Mouse (Mus musculus): ENCODE results near the gene Igfbpl1. TPM values are rescaled to one million over a fixed set of nuclear protein-coding genes. Genes with fewer than 3 reads are reported as not detected.

The Igfbpl1 gene
- polyA plus RNA-seq, 1 experiment from 2014 or later = not detected

GRCm38 (mm10) chr4:45824049-45824760 lies 2.5 kb downstream of the Igfbpl1 start:
- Histone ChIP-seq H3K9me3 (ENCODE audit: control insufficient read depth, low read length) (no peaks in the 10 kb centered on the region), H3K9ac (ENCODE audit: low read length) (no peak overlapping the region), H3K27ac (ENCODE audit: low read length) (no peak overlapping the region)

DNA sequence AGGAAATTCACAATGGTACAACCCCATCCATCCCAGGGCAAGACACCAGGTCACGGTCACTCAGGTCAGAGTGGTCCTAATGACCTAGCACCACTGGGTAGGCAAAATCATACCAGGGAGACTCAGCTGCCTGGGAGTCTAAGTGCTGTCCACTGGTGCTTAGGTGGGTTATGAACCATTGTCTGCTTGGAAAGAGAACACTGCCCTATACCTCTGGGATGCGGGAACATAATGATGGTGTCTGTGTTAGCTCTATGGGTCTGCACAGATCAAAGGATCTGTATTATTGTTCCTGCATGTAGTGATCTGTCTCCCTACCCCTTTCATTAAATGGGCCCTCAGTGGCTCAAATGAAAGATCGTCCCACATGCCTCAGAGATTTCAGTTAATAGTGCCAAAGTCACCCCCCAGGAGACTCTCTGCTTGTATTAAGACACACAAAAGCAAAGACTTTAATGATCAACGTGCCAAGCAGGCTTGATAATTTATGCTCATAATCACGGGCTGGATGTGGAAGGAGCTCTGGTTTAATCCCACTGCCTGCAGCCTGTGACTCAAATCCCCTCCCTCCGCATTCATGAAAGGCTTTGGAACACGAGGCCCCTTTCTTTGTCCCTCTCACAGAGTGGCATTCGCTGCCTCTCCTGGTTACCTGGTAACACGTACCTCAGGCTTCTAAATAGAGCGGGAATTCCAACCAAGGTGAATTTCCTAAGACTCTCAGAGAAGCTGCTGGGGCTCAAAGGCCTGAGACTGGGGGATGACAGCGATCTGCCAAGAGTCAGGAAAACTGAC lies 3.7 kb downstream of the Igfbpl1 start:
- Histone ChIP-seq H3K9me3 (ENCODE audit: control insufficient read depth, low read length) (no peaks in the 10 kb centered on the region), H3K4me1 (replicated peaks; ENCODE audit: control insufficient read depth, insufficient read depth, low read length) (peaks cover 23% of the 10 kb centered on the region), H3K27me3 (ENCODE audit: control insufficient read depth, insufficient read depth, low read depth, low read length) (peaks cover 44% of the 10 kb centered on the region), H3K27ac (ENCODE audit: low read length) (no peak overlapping the region), H3K36me3 (ENCODE audit: control insufficient read depth, insufficient read depth, low read length) (no peaks in the 10 kb centered on the region), H3K4me3 (ENCODE audit: low read length) (no peak overlapping the region), H3K4me2 (ENCODE audit: low read depth, low read length) (no peak overlapping the region), H3K9ac (ENCODE audit: low read length) (no peak overlapping the region)
- ATAC-seq (ENCODE audit: low read depth) = no peak
- WGBS = 43% methylated on average over 11 of the region's 11 CpGs

More at GRCm38 (mm10) chr4:45824049-45824760, 2.5 kb downstream of the Igfbpl1 start:
- Histone ChIP-seq H3K4me1 (replicated peaks; ENCODE audit: control insufficient read depth, insufficient read depth, low read length) (peaks cover 13% of the 10 kb centered on the region), H3K27me3 (ENCODE audit: control insufficient read depth, insufficient read depth, low read depth, low read length) (peaks cover 54% of the 10 kb centered on the region), H3K4me2 (ENCODE audit: low read depth, low read length) (no peak overlapping the region), H3K36me3 (ENCODE audit: control insufficient read depth, insufficient read depth, low read length) (no peaks in the 10 kb centered on the region), H3K4me3 (ENCODE audit: low read length) (no peak overlapping the region)
- WGBS = 16% methylated on average over 10 of the region's 10 CpGs
- no peak for ATAC-seq (ENCODE audit: low read depth)

DNA sequence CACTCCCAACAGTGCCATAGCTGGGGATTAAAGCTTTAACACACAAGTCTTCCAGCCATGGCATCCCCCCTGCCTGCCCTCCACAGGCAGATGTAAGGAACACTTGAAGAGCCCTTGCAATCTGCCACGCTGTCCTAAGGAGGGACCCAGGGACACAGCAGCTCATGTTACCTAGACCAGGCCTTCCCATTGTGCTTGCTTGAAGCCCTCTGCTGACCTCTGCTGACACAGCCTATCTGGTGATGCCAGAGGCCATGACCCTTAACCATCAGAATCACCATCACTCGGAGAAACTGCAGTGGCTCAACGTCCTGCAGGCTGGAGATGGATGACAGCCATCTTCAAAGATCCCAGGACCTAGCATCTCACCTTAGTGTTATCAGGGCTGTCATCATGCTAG lies 4.7 kb downstream of the Igfbpl1 start:
- Histone ChIP-seq H3K4me3 (ENCODE audit: low read length) (no peak overlapping the region), H3K9ac (ENCODE audit: low read length) (no peak overlapping the region), H3K36me3 (ENCODE audit: control insufficient read depth, insufficient read depth, low read length) (no peaks in the 10 kb centered on the region), H3K27me3 (ENCODE audit: control insufficient read depth, insufficient read depth, low read depth, low read length) (peaks cover 34% of the 10 kb centered on the region), H3K4me2 (ENCODE audit: low read depth, low read length) (no peak overlapping the region), H3K27ac (ENCODE audit: low read length) (no peak overlapping the region), H3K9me3 (ENCODE audit: control insufficient read depth, low read length) (no peaks in the 10 kb centered on the region), H3K4me1 (replicated peaks; ENCODE audit: control insufficient read depth, insufficient read depth, low read length) (peaks cover 23% of the 10 kb centered on the region)
- 47% methylated on average over 3 of the region's 3 CpGs for WGBS
- ATAC-seq (ENCODE audit: low read depth) = no peak

DNA sequence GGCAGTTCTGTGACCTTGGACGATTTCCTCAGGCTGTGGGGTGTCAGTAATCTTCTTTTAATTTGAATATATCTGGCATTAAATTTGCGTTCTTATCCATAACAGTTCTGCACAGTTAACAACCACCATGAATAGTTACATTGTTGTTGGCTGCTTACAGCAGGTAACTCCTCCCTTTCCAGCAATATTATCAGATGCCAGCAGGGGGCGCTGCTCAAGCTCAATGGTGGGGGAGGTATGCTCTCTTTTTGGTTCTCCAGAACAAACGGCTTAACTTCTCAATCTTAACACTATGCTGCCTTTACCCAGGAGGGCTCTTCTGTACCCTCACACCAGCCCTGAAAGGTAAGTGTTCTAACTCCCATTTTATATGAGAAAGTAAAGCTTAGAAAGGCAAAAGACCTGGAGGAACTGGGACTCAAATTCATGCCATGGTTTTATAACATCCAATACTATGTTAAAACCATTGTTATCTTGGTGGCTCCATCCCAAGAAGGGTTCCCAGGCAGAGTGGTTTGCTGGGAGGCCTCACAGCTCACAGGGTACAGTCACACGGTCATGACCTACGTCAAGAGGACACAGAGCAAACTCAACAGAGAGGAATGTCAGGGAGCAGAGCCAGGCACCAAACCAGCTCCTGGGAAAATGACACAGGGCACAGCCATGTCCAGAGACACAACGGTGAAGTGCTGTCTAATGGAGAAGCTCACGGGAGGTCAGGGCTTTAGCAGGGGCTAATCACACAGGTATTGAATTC lies 6.5 kb downstream of the Igfbpl1 start:
- Histone ChIP-seq H3K27me3 (ENCODE audit: control insufficient read depth, insufficient read depth, low read depth, low read length) (peaks cover 19% of the 10 kb centered on the region), H3K4me3 (ENCODE audit: low read length) (no peak overlapping the region), H3K36me3 (ENCODE audit: control insufficient read depth, insufficient read depth, low read length) (no peaks in the 10 kb centered on the region), H3K9me3 (ENCODE audit: control insufficient read depth, low read length) (no peaks in the 10 kb centered on the region), H3K27ac (ENCODE audit: low read length) (no peak overlapping the region), H3K4me2 (ENCODE audit: low read depth, low read length) (peak overlapping the region; percentile 71), H3K9ac (ENCODE audit: low read length) (no peak overlapping the region), H3K4me1 (replicated peaks; ENCODE audit: control insufficient read depth, insufficient read depth, low read length) (peaks cover 19% of the 10 kb centered on the region)
- 0 out of 2 replicates have a peak, but pooled peaks have one; percentile 32 for ATAC-seq (ENCODE audit: low read depth)
- 27% methylated on average over 8 of the region's 8 CpGs for WGBS

- peaks cover 10% of the 10 kb centered on the region for H3K27me3 ChIP-seq (ENCODE audit: control insufficient read depth, insufficient read depth, low read depth, low read length)
- peaks cover 19% of the 10 kb centered on the region for H3K4me1 ChIP-seq (replicated peaks; ENCODE audit: control insufficient read depth, insufficient read depth, low read length)
- no peaks in the 10 kb centered on the region for H3K9me3 ChIP-seq (ENCODE audit: control insufficient read depth, low read length)
- peak overlapping the region; percentile 32 for H3K27ac ChIP-seq (ENCODE audit: low read length)
- H3K9ac ChIP-seq (ENCODE audit: low read length) = peak overlapping the region; percentile 54
- peak; percentile 86 for ATAC-seq (ENCODE audit: low read depth)
- H3K36me3 ChIP-seq (ENCODE audit: control insufficient read depth, insufficient read depth, low read length) = no peaks in the 10 kb centered on the region
- peak overlapping the region; percentile 71 for H3K4me2 ChIP-seq (ENCODE audit: low read depth, low read length)
- 5% methylated on average over 17 of the region's 17 CpGs for WGBS
- H3K4me3 ChIP-seq (ENCODE audit: low read length) = peak overlapping the region; percentile 42
These were observed 7.4 kb downstream of the Igfbpl1 start for GRCm38 (mm10) chr4:45819208-45819931.

GRCm38 (mm10) chr4:45818814-45819207 lies 7.9 kb downstream of the Igfbpl1 start:
- no peak; the same call in none of the 2 replicates for ATAC-seq (ENCODE audit: low read depth)
- Histone ChIP-seq H3K4me1 (replicated peaks; ENCODE audit: control insufficient read depth, insufficient read depth, low read length) (peaks cover 19% of the 10 kb centered on the region), H3K36me3 (ENCODE audit: control insufficient read depth, insufficient read depth, low read length) (no peaks in the 10 kb centered on the region), H3K9ac (ENCODE audit: low read length) (peak overlapping the region; percentile 54; the same call in 1 of the 2 replicates), H3K4me2 (ENCODE audit: low read depth, low read length) (peak overlapping the region; percentile 71), H3K9me3 (ENCODE audit: control insufficient read depth, low read length) (no peaks in the 10 kb centered on the region), H3K27me3 (ENCODE audit: control insufficient read depth, insufficient read depth, low read depth, low read length) (peaks cover 4% of the 10 kb centered on the region), H3K4me3 (ENCODE audit: low read length) (no peak overlapping the region; the same call in 1 of the 2 replicates), H3K27ac (ENCODE audit: low read length) (no peak overlapping the region)
- WGBS = 41% methylated on average over 3 of the region's 4 CpGs

DNA sequence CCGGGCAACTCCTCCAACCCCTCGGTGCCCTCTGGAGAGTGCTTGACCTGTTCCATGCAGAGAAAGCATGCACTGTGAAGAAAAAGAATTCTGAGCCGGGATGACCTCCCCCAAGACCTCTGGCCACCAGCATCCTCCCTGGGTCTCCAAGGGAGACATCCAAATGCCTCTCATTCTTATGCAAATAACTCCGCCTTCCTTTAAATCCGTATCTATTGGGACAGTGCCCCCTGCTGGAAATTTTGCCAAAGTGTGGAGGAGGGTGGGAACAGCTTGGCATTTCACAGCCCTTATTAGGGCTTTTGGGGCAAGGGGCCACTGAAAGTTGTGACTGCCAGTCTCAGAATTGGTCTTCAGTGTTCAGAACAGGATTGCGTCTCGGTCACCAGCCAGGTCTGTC lies 11.2 kb downstream of the Igfbpl1 start:
- WGBS = 38% methylated on average over 7 of the region's 7 CpGs
- peaks cover 19% of the 10 kb centered on the region for H3K4me1 ChIP-seq (replicated peaks; ENCODE audit: control insufficient read depth, insufficient read depth, low read length)
- no peak for ATAC-seq (ENCODE audit: low read depth)

DNA sequence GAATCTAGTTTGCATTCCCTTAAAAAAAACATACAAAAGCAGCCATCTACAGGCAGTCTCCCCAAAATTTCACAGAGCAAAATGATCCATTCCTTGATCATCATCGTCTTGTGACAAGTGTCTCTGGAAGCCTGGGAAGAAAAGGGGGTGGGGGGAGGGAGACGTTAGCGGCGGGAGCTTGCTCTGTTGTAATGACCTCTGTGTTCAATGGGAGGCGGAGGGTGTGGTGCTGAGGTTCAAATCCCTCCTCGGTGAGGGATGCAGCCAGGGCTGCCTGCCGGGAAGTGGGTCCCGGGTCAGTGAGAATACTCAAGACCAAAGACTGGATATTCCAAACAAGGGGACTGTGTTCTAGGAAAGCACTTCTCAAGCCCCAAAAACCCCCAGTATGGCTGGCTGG lies 15.5 kb downstream of the Igfbpl1 start:
- Histone ChIP-seq H3K9me3 (ENCODE audit: control insufficient read depth, low read length) (no peaks in the 10 kb centered on the region), H3K4me1 (replicated peaks; ENCODE audit: control insufficient read depth, insufficient read depth, low read length) (no peaks in the 10 kb centered on the region), H3K4me3 (ENCODE audit: low read length) (no peak overlapping the region), H3K9ac (ENCODE audit: low read length) (no peak overlapping the region), H3K27me3 (ENCODE audit: control insufficient read depth, insufficient read depth, low read depth, low read length) (no peaks in the 10 kb centered on the region), H3K36me3 (ENCODE audit: control insufficient read depth, insufficient read depth, low read length) (no peaks in the 10 kb centered on the region), H3K4me2 (ENCODE audit: low read depth, low read length) (no peak overlapping the region), H3K27ac (ENCODE audit: low read length) (no peak overlapping the region)
- 21% methylated on average over 8 of the region's 8 CpGs for WGBS
- ATAC-seq (ENCODE audit: low read depth) = no peak

More for the DNA sequence above, 11.2 kb downstream of the Igfbpl1 start:
- Histone ChIP-seq H3K27ac (ENCODE audit: low read length) (no peak overlapping the region), H3K4me3 (ENCODE audit: low read length) (no peak overlapping the region), H3K36me3 (ENCODE audit: control insufficient read depth, insufficient read depth, low read length) (no peaks in the 10 kb centered on the region), H3K9me3 (ENCODE audit: control insufficient read depth, low read length) (no peaks in the 10 kb centered on the region), H3K27me3 (ENCODE audit: control insufficient read depth, insufficient read depth, low read depth, low read length) (no peaks in the 10 kb centered on the region), H3K9ac (ENCODE audit: low read length) (no peak overlapping the region), H3K4me2 (ENCODE audit: low read depth, low read length) (no peak overlapping the region)
